In genomic region chr6:47920447-47921340, GRCm38 (mm10) we compare ENCODE assay signal across 8 mouse cellular contexts. TPM values are rescaled to one million over a fixed set of nuclear protein-coding genes. Genes with fewer than 3 reads are reported as not detected.
DNase-seq lines count a peak whose midpoint lies in the region; ATAC-seq and TF ChIP-seq lines count a peak whose summit lies in the region.

TSS of gene Zfp212 (plus strand) at chr6:47920476.

- no peaks in the 10 kb centered on the region for H3K27me3 ChIP-seq in embryonic facial prominence, embryonic 13.5 days
- no peaks in the 10 kb centered on the region for H3K27me3 ChIP-seq in kidney, adult 2 months (replicated peaks; ENCODE audit: control insufficient read depth, insufficient read depth, low read length)
- no peaks in the 10 kb centered on the region for H3K27me3 ChIP-seq in limb, embryonic 12.5 days
- no peaks in the 10 kb centered on the region for H3K27me3 ChIP-seq in midbrain, embryonic 14.5 days (ENCODE audit: control insufficient read depth, insufficient read depth, low read length)

- no peak for TF ChIP-seq POLR2A in kidney, adult 2 months (IDR thresholded peaks at IDR 0.05; ENCODE audit: low read depth, low read length)

- peaks cover 13% of the 10 kb centered on the region for H3K4me1 ChIP-seq in embryonic facial prominence, embryonic 13.5 days
- peaks cover 8% of the 10 kb centered on the region; the same call in 1 of the 2 replicates for H3K4me1 ChIP-seq in kidney, adult 2 months (ENCODE audit: control insufficient read depth, insufficient read depth, low read length)
- H3K4me1 ChIP-seq in limb, embryonic 12.5 days (replicated peaks), result peaks cover 14% of the 10 kb centered on the region
- H3K4me1 ChIP-seq in midbrain, embryonic 14.5 days (ENCODE audit: control insufficient read depth, insufficient read depth, low read length), result peaks cover 11% of the 10 kb centered on the region

- under 1% methylated on average over 67 of the region's 67 CpGs for WGBS in embryonic facial prominence, embryonic 13.5 days
- under 1% methylated on average over 67 of the region's 67 CpGs for whole genome bisulfite sequencing in kidney, adult 2 months
- under 1% methylated on average over 67 of the region's 67 CpGs for WGBS in limb, embryonic 12.5 days
- WGBS in midbrain, embryonic 14.5 days, result under 1% methylated on average over 67 of the region's 67 CpGs

- peak; percentile 58 for TF ChIP-seq CTCF in kidney, adult 2 months (conservative IDR thresholded peaks at IDR 0.05; ENCODE audit: insufficient read depth, insufficient read length, low read depth, low read length)

- peak within 1 kb of the TSS; percentile 86 for H3K4me3 ChIP-seq in embryonic facial prominence, embryonic 13.5 days
- H3K4me3 ChIP-seq in kidney, adult 2 months (ENCODE audit: insufficient read depth, low read depth, low read length), result peak within 1 kb of the TSS; percentile 96
- peak within 1 kb of the TSS; percentile 77 for H3K4me3 ChIP-seq in limb, embryonic 12.5 days (replicated peaks)
- peak within 1 kb of the TSS; percentile 79 for H3K4me3 ChIP-seq in midbrain, embryonic 14.5 days (replicated peaks; ENCODE audit: low read depth, low read length)

- H3K27ac ChIP-seq in embryonic facial prominence, embryonic 13.5 days, result peak within 1 kb of the TSS; percentile 98
- peak within 1 kb of the TSS; percentile 100 for H3K27ac ChIP-seq in kidney, adult 2 months (ENCODE audit: insufficient read depth, low read depth, low read length)
- H3K27ac ChIP-seq in limb, embryonic 12.5 days, result peak within 1 kb of the TSS; percentile 98
- H3K27ac ChIP-seq in midbrain, embryonic 14.5 days (replicated peaks; ENCODE audit: low read depth, low read length), result peak within 1 kb of the TSS; percentile 93

- no peaks in the 10 kb centered on the region for H3K36me3 ChIP-seq in embryonic facial prominence, embryonic 13.5 days
- H3K36me3 ChIP-seq in kidney, adult 2 months (ENCODE audit: control insufficient read depth, insufficient read depth, low read length), result no peaks in the 10 kb centered on the region
- no peaks in the 10 kb centered on the region; the same call in 1 of the 2 replicates for H3K36me3 ChIP-seq in limb, embryonic 12.5 days
- H3K36me3 ChIP-seq in midbrain, embryonic 14.5 days (ENCODE audit: control insufficient read depth, insufficient read depth, low read length), result no peaks in the 10 kb centered on the region

- peak; percentile 93 for DNase-seq in 416B (ENCODE audit: low read depth)
- peak; percentile 69 to 76 for DNase-seq in adrenal gland, postnatal 4 days (ENCODE audit: low spot score in 2 of 2)
- DNase-seq in heart, adult 18-20 months, result peak; percentile 91 to 92
- peak; percentile 94 for DNase-seq in kidney, adult 2 months
- peak; percentile 95 for DNase-seq in midbrain, embryonic 14.5 days
- peak; percentile 84 for DNase-seq in spleen, adult 12 weeks (ENCODE audit: low spot score)

- peak within 1 kb of the TSS; percentile 90 for H3K9ac ChIP-seq in embryonic facial prominence, embryonic 13.5 days
- H3K9ac ChIP-seq in limb, embryonic 12.5 days (replicated peaks), result peak within 1 kb of the TSS; percentile 88
- H3K9ac ChIP-seq in midbrain, embryonic 14.5 days (replicated peaks; ENCODE audit: low read length), result peak within 1 kb of the TSS; percentile 71

- peak within 1 kb of the TSS; percentile 79 for H3K4me2 ChIP-seq in embryonic facial prominence, embryonic 13.5 days
- peak within 1 kb of the TSS; percentile 68 for H3K4me2 ChIP-seq in limb, embryonic 12.5 days
- H3K4me2 ChIP-seq in midbrain, embryonic 14.5 days (ENCODE audit: low read length), result peak within 1 kb of the TSS; percentile 69

- no peaks in the 10 kb centered on the region for H3K9me3 ChIP-seq in embryonic facial prominence, embryonic 13.5 days
- no peaks in the 10 kb centered on the region for H3K9me3 ChIP-seq in limb, embryonic 12.5 days
- no peaks in the 10 kb centered on the region for H3K9me3 ChIP-seq in midbrain, embryonic 14.5 days (ENCODE audit: control insufficient read depth, low read length)

- peak; percentile 89 for ATAC-seq in embryonic facial prominence, embryonic 13.5 days (ENCODE audit: insufficient number of reproducible peaks, insufficient read depth, low FRiP score, low TSS enrichment, low read depth)
- ATAC-seq in limb, embryonic 12.5 days (ENCODE audit: insufficient number of reproducible peaks, insufficient read depth, low FRiP score, low TSS enrichment, low read depth), result peak; percentile 93
- ATAC-seq in midbrain, embryonic 14.5 days (ENCODE audit: low FRiP score, low TSS enrichment), result peak; percentile 96

RNA-seq across cellular contexts. Expression of gene Zfp212, which starts in this region (rescaled TPM):
- 10 to 100 TPM; 26.6 to 26.8 TPM for total RNA-seq in adrenal gland, postnatal 4 days (2021)
- 23.2 and 24.0 TPM in 2 replicates for polyA plus RNA-seq in embryonic facial prominence, embryonic 13.5 days (2015; fragmentation: Nextera tagmentation; extraction: Ambion mirVana)
- 1 to 10 TPM; 7.4 to 8.8 TPM for total RNA-seq in heart, adult 18-20 months (2021)
- 8.1 and 8.5 TPM in 2 replicates for polyA plus RNA-seq in kidney, adult 2 months (2012; rRNA removed)
- 20.5 and 20.9 TPM in 2 replicates for polyA plus RNA-seq in limb, embryonic 12.5 days (2016; fragmentation: Nextera tagmentation; extraction: Ambion mirVana)
- 11.7 and 16.4 TPM in 2 replicates for polyA plus RNA-seq in midbrain, embryonic 14.5 days (2014; fragmentation: Nextera tagmentation; extraction: Ambion mirVana)

Comparison
In these comparisons a context has a peak if more than half of its experiments do, and no peak if none do; other contexts are left out.
1. Peak in every context shown above with its lines: DNase-seq, ATAC-seq, H3K4me3 ChIP-seq and H3K27ac ChIP-seq.